Mouse (Mus musculus) inflammation-experienced regulatory T-cells, adult 16 weeks (primary cell): ENCODE results near the gene Coro2b. TPM values are rescaled to one million over a fixed set of nuclear protein-coding genes. Genes with fewer than 3 reads are reported as not detected.

Source experiments
- polyA plus RNA-seq: library from polyadenylated mRNA; unstranded; fragments of 100-300 nt; shearing (Covaris generic); gene quantifications from one replicate; pipeline ENCODE4 v1.2.1, GENCODE M21; 2017

Gene Coro2b
- 8.5 TPM for polyA plus RNA-seq

DNA sequence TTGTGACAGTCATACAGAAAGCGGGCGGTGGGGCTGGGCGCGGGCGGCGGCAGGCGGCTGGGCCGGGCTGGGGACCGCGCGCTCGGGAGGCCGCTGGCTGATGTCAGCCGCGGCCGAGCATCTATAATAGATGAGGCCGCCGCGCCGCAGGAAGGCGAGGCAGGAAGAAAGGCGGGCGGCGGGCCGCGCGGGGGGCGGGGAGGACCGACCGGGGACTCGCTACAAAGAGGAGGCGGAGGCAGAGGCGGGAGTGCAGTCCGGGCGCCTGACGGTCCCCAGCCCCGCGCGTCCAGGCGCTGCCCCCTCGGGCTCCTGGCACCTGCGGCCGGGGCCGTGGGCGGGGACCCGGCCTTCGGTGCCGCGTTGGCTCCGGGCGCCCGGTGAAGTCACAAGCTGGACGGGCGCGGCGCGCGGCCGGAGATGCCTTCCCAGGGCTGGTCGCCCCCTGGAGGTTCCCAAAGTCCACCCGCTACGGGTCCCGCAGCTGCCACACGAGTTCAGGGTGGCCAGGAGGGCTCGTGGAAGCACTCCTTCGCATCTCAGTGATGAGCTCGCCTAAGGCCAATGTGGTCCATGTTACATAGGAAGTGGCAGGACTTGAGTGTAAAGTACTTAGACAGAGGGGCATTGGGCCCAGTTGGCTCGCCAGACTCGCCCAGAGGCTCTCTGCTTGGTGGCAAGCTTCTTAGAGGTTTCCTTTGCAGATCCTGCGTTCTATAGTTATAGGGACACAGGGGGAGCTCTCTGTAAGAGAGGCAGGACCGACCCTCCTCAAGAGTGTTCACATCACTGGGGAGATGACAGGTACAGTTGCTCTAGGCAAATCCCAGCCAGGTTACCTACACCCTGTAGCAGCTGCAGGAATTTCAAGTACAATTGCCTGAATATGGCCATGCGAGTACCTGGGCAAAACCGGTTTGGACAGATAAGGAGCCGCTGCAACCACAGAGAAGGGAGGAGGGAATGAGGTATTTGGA, at the start of gene Coro2b:
Gene Coro2b (minus strand): TSS at position 390 of the 977 bp plus-strand sequence.

Other genes with a start within 250 kb of the Coro2b start
- gene Anp32a, start 195.8 kb downstream of the Coro2b start, polyA plus RNA-seq: 157 TPM
- 0.09 TPM for gene Itga11, start 140.8 kb upstream of the Coro2b start, polyA plus RNA-seq